Mouse (Mus musculus) G1E (cell line): ENCODE results near the gene Parg.

Experiments used
- CTCF ChIP-seq: IDR thresholded peaks from 2 replicates; pipeline ENCODE4 v1.5.1; 2012; ENCODE audit warnings: low read depth, low read length, inconsistent platforms, mixed read lengths
- GATA1 ChIP-seq: IDR thresholded peaks from 2 replicates; pipeline ENCODE4 v1.6.1; 2012; ENCODE audit warnings: borderline replicate concordance, low read length, inconsistent platforms, mixed read lengths
- GATA2 ChIP-seq: IDR thresholded peaks from 2 replicates; pipeline ENCODE4 v1.6.1; 2012; ENCODE audit warnings: low read depth, low read length, inconsistent platforms, borderline replicate concordance
- POLR2AphosphoS5 ChIP-seq: IDR thresholded peaks from 2 replicates; pipeline ENCODE4 v1.6.1; 2012; ENCODE audit warnings: low read depth, low read length, inconsistent platforms; ENCODE audit not compliant: insufficient replicate concordance
- TAL1 ChIP-seq: conservative IDR thresholded peaks from 2 replicates; pipeline ENCODE4 v1.6.1; 2012; ENCODE audit warnings: low read depth, low read length, inconsistent platforms, mixed read lengths

- TF ChIP-seq CTCF, result no peak
- TF ChIP-seq GATA1, result no peak
- TF ChIP-seq GATA2, result no peak
- no peak for TF ChIP-seq TAL1
- no peak for TF ChIP-seq POLR2AphosphoS5
Observed at GRCm38 (mm10) chr14:32246019-32246418, 44.3 kb downstream of the Parg start.
